Mouse (Mus musculus) CD4-positive naive resting alpha-beta T cell, adult 76 days (primary cell): ENCODE data around the gene Rplp1. TPM values are rescaled to one million over a fixed set of nuclear protein-coding genes. Genes with fewer than 3 reads are reported as not detected.

ENCODE experiments used
- total RNA-seq: library from RNA; stranded (reverse); gene quantifications from one replicate; pipeline ENCODE4 v1.2.4, GENCODE M21; 2023

The Rplp1 gene
- total RNA-seq: 7,888 TPM

GRCm38 (mm10) chr9:61914203-61914916 is at the start of gene Rplp1:
TSS of gene Rplp1 (minus strand) at chr9:61914542.

GRCm38 (mm10) chr9:61946623-61947401 is 32.5 kb upstream of the Rplp1 start, which contains the start of gene Kif23:
TSS of gene Kif23 (minus strand) at chr9:61946774.

Other genes with a start within 250 kb of the Rplp1 start
- gene Kif23, start 32.2 kb upstream of the Rplp1 start, total RNA-seq: 25.2 TPM
- gene Paqr5, start 112.3 kb upstream of the Rplp1 start, total RNA-seq: not detected
- 10.6 TPM for gene Glce, start 208.1 kb upstream of the Rplp1 start, total RNA-seq